26 mouse cellular contexts compared by ENCODE assay signal in genomic region chr13:92253850-92254249, GRCm38 (mm10). TPM values are rescaled to one million over a fixed set of nuclear protein-coding genes. Genes with fewer than 3 reads are reported as not detected.
A peak's percentile ranks its signal among the peaks of the same experiment; 100 is the strongest.
DNase-seq lines count a peak whose midpoint lies in the region; ATAC-seq and TF ChIP-seq lines count a peak whose summit lies in the region.
"Had no signal": no experiment of that assay in that cellular context is flagged by ENCODE, and none has a peak within 500 bp of the region (broad histone marks: within the 10 kb centered on the region; RNA-seq: fewer than 3 reads in every experiment).

No protein-coding gene starts in this region.

- peaks cover 9% of the 10 kb centered on the region for H3K4me1 ChIP-seq in heart, embryonic 13.5 days

- H3K27ac ChIP-seq in heart, embryonic 13.5 days (replicated peaks), result no peak overlapping the region
- H3K27ac ChIP-seq in left cerebral cortex, adult 2 months, result peak overlapping the region; percentile 24; the same call in 1 of the 2 replicates

- no peak overlapping the region for H3K4me2 ChIP-seq in heart, embryonic 13.5 days

- H3K36me3 ChIP-seq in heart, embryonic 13.5 days, result peaks cover 17% of the 10 kb centered on the region

- no peaks in the 10 kb centered on the region for H3K27me3 ChIP-seq in heart, embryonic 13.5 days (replicated peaks)
- H3K27me3 ChIP-seq: CH12.LX, Patski had no signal

- 77% methylated on average over 5 of the region's 5 CpGs for WGBS in heart, embryonic 13.5 days

- TF ChIP-seq CTCF in left cerebral cortex, adult 2 months (IDR thresholded peaks at IDR 0.05), result no peak

- no peak overlapping the region for H3K4me3 ChIP-seq in heart, embryonic 13.5 days
- no peak overlapping the region for H3K4me3 ChIP-seq in left cerebral cortex, adult 2 months

- ATAC-seq in frontal cortex, adult (ENCODE audit: low TSS enrichment), result peak; percentile 53; the same call in 1 of the 2 replicates
- no peak for ATAC-seq in heart, embryonic 13.5 days (ENCODE audit: extremely low read depth, insufficient number of reproducible peaks, low FRiP score, low TSS enrichment)
- ATAC-seq: activated CD4-positive, CD25-positive, alpha-beta regulatory T cell, adult 4 months; CD4-positive, CD25-positive, alpha-beta regulatory T cell, adult 4 months; Patski had no signal

- no peak for DNase-seq in frontal cortex, postnatal 14 days (ENCODE audit: low spot score in 2 of 2)
- DNase-seq in heart, adult 11 months, result peak; percentile 82
- DNase-seq in heart, postnatal 25 days (ENCODE audit: low spot score), result no peak
- no peak for DNase-seq in heart, adult 9 months (ENCODE audit: low spot score in 2 of 2)
- DNase-seq in left cerebral cortex, adult 2 months (ENCODE audit: extremely low spot score in 1 of 2, low spot score in 2 of 2), result no peak
- DNase-seq in left cerebral cortex, postnatal 4 days, result no peak
- DNase-seq: adrenal gland, adult 2 months; adrenal gland, adult 8-10 months; adrenal gland, postnatal 10 days; adrenal gland, postnatal 14 days; adrenal gland, postnatal 25 days; adrenal gland, postnatal 36 days; B cell, adult 2 months; cerebellum, adult 11 months; cerebellum, adult 11-12 months had no signal

- H3K9me3 ChIP-seq in heart, embryonic 13.5 days, result no peaks in the 10 kb centered on the region
- H3K9me3 ChIP-seq: G1E had no signal

- intact Hi-C loops in heart, postnatal 25 days (cut with DNase I), result no loop called here
- intact Hi-C loops in left cerebral cortex, adult 2 months (cut with DNase I), result no loop called here
- intact Hi-C loops in left cerebral cortex, postnatal 4 days (cut with DNase I), result no loop called here

- H3K9ac ChIP-seq in heart, embryonic 13.5 days, result 0 out of 2 replicates have a peak overlapping the region, but pooled peaks have one; percentile 28

RNA-seq across cellular contexts. Expression of gene Gm20379, which starts 51.9 kb away (rescaled TPM):
- total RNA-seq in heart, postnatal 25 days (2021), result not detected
- 0.48 and 0.60 TPM in 2 replicates for polyA plus RNA-seq in heart, embryonic 13.5 days (2015; fragmentation: Nextera tagmentation; extraction: Ambion mirVana)
- total RNA-seq in left cerebral cortex, adult 2 months (2021), result not detected
- not detected for total RNA-seq in left cerebral cortex, postnatal 4 days (2021)
- total RNA-seq: adrenal gland, adult 18-20 months; adrenal gland, adult 2 months; adrenal gland, adult 8-10 months; adrenal gland, postnatal 10 days; adrenal gland, postnatal 14 days; adrenal gland, postnatal 25 days; adrenal gland, postnatal 36 days; adrenal gland, postnatal 4 days; CH12.LX; G1E; MEL had no signal
- polyA plus RNA-seq: adrenal gland, adult 2 months; brain, embryonic 14.5 days; G1E; Patski had no signal
